Mouse (Mus musculus): ENCODE measurements around the gene Mesp1.

Gene Mesp1

DNA sequence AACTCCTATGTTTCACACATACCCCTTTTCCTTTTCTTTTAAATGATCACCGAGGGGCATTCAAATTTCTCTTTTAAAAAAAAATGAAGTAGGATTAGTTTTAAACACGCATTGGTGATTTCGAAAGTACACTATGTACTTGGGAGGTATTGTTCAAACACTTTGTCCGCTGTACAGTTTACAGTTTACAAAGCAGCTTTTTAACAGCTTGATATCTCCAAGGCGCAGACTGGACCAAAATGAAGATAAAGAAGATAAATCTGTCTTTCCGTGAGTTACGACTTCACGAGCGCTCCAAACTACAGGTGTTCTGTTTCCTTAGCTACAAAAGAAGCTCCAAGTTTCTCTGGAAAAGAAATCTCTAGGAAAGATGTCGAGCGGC is 51.3 kb downstream of the Mesp1 start:
- DNase-seq (ENCODE audit: extremely low spot score, low spot score): no peak
